Mouse (Mus musculus) ES-E14 (cell line): ENCODE results near the gene Gramd1b.

Source experiments
- HCFC1 ChIP-seq: IDR thresholded peaks from 2 replicates; pipeline ENCODE4 v1.6.1; 2012; ENCODE audit warnings: low read length, inconsistent platforms, borderline replicate concordance; ENCODE audit not compliant: insufficient read depth
- MAFK ChIP-seq: IDR thresholded peaks from 2 replicates; pipeline ENCODE4 v1.6.1; 2014; ENCODE audit warnings: mild to moderate bottlenecking, low read depth, low read length, inconsistent platforms; ENCODE audit not compliant: insufficient read depth
- ZC3H11A ChIP-seq: IDR thresholded peaks from 2 replicates; pipeline ENCODE4 v1.6.1; 2012; ENCODE audit warnings: low read depth, mild to moderate bottlenecking, inconsistent platforms, low read length, borderline replicate concordance

DNA sequence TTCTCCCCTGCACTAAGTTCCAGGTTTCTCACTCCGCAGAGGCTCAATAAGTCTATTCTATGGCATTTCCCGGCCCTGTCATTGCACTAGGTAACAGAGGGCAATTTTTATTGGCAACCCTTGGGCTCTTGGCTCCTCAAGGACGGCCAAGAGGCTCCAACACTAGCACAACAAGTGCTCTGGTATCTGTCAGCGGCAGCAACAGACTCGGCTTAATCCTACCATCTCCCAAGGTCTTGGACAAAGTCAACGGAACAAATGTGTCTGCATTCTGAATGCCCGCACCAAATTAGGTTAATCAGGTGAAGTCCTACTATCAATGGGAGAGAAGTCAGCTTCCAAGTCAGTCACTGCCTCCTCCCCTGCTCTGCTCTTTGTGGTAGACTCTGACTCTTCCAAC is 93.3 kb downstream of the Gramd1b start:
- TF ChIP-seq ZC3H11A (no peak), HCFC1 (no peak), MAFK (no peak)
